Mouse (Mus musculus) intestine, embryonic 14.5 days (tissue): ENCODE measurements at regions not wholly inside any gene's neighbourhood (a gene's known extent, or its start where the extent isn't known, plus 50 kb on each side); places are given as distances from the start of the nearest gene placed in this dataset.

ENCODE experiments used
- ATAC-seq: fragments of 200-750 bp; cut with Nextera tagmentation; replicated peaks from 2 replicates; pipeline ENCODE4 v1.8.0; 2017; ENCODE audit warnings: low read depth, moderate number of reproducible peaks, moderate TSS enrichment, moderate library complexity; ENCODE audit not compliant: low FRiP score, low TSS enrichment
- DNase-seq: peaks from one replicate; pipeline ENCODE4 v3.0.0-alpha.2; 2018; ENCODE audit warnings: low spot score
- H3K27ac ChIP-seq: fragments of 300-500 bp; sonication (generic); 2 replicates; pipeline ENCODE4 v1.5.1; 2014; ENCODE audit warnings: low read depth, mild to moderate bottlenecking, control low read depth
- H3K27me3 ChIP-seq: fragments of 300-500 bp; sonication (generic); replicated peaks from 2 replicates; pipeline ENCODE4 v1.6.1; 2014; ENCODE audit warnings: low read length, control low read depth; ENCODE audit not compliant: control insufficient read depth, insufficient read depth
- H3K36me3 ChIP-seq: fragments of 300-500 bp; sonication (generic); 2 replicates; pipeline ENCODE4 v1.6.1; 2014; ENCODE audit warnings: low read length, control low read depth; ENCODE audit not compliant: control insufficient read depth, insufficient read depth
- H3K4me1 ChIP-seq: fragments of 300-500 bp; sonication (generic); replicated peaks from 2 replicates; pipeline ENCODE4 v1.6.1; 2014; ENCODE audit warnings: low read length, control low read depth, mixed read lengths; ENCODE audit not compliant: control insufficient read depth, insufficient read depth
- H3K4me2 ChIP-seq: fragments of 300-500 bp; sonication (generic); 2 replicates; pipeline ENCODE4 v1.6.1; 2014; ENCODE audit warnings: low read length
- H3K4me3 ChIP-seq: fragments of 300-500 bp; sonication (generic); 2 replicates; pipeline ENCODE4 v1.5.1; 2014; ENCODE audit warnings: low read depth, low read length, control low read depth, mixed read lengths
- H3K9ac ChIP-seq: fragments of 300-500 bp; sonication (generic); 2 replicates; pipeline ENCODE4 v1.6.1; 2014; ENCODE audit warnings: mild to moderate bottlenecking, low read length
- H3K9me3 ChIP-seq: fragments of 300-500 bp; sonication (generic); 2 replicates; pipeline ENCODE4 v1.6.1; 2016; ENCODE audit warnings: low read length, control low read depth; ENCODE audit not compliant: control insufficient read depth
- WGBS: fragments of 180-500 bp; shearing (Covaris S2); extraction: QIAGEN DNeasy Blood & Tissue Kit; methylation state at CpG from one replicate; pipeline ENCODE4 v1.1.7; 2014; 5-methylcytosine and 5-hydroxymethylcytosine counted together

DNA sequence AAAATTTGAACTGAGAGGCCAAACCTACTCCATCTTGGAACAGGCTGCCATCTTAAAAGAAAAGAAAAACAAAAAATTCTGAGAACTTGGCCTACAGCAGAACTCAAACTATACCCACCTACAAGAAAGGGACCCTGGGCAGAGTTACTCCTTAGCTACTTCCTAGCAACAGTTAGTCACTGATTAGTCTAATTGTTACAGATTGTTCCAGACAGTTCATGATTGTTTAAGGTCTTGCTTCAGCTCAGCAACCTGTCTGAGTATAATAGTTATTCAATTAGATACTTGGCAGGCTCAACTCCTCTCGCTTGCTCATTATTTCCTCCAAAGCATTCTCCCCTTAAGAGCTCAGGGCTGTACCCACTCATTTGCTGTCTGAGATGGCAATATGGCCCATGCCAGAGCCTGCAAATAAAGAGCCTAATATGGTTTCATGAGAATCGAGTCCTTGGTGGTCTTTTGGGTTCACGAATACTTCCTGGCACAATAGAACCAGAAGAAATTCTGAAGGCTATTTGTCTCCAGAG is 200.4 kb upstream of the Defb41 start:
- no peaks in the 10 kb centered on the region for H3K27me3 ChIP-seq
- no peaks in the 10 kb centered on the region for H3K9me3 ChIP-seq
- 88% methylated on average over 3 of the region's 3 CpGs for WGBS

DNA sequence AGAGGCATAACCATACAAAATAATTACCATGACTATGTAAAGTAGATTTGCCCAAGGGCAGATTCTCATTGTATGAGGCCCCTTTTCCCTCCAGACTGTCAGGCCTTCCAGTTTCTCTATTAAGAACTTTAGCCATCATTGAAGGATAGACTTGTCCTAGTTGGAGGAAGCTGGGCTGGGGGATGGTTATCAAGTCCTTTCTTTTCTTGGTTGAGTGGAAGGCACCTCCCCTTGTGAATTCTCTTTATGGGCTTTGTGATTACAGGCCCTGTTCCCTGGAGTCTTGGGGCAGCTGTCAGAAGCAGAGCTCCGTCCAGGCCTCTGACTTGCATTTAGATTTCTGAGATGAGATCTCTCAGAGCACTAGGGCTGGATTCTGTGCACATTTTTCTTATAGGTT is 198.3 kb upstream of the Defb41 start:
- Histone ChIP-seq H3K4me3 (no peak overlapping the region), H3K27ac (no peak overlapping the region), H3K36me3 (no peaks in the 10 kb centered on the region), H3K4me1 (no peaks in the 10 kb centered on the region), H3K4me2 (no peak overlapping the region), H3K9ac (no peak overlapping the region), H3K27me3 (no peaks in the 10 kb centered on the region), H3K9me3 (no peaks in the 10 kb centered on the region)
- DNase-seq (no peak), ATAC-seq (no peak)
- WGBS = 43% methylated on average over 1 of the region's 1 CpGs

More for the DNA sequence above, 200.4 kb upstream of the Defb41 start:
- DNase-seq (no peak), ATAC-seq (no peak)
- no peak overlapping the region for H3K4me2 ChIP-seq
- H3K9ac ChIP-seq = no peak overlapping the region
- no peaks in the 10 kb centered on the region for H3K4me1 ChIP-seq
- no peak overlapping the region for H3K27ac ChIP-seq
- no peaks in the 10 kb centered on the region for H3K36me3 ChIP-seq
- H3K4me3 ChIP-seq = no peak overlapping the region

DNA sequence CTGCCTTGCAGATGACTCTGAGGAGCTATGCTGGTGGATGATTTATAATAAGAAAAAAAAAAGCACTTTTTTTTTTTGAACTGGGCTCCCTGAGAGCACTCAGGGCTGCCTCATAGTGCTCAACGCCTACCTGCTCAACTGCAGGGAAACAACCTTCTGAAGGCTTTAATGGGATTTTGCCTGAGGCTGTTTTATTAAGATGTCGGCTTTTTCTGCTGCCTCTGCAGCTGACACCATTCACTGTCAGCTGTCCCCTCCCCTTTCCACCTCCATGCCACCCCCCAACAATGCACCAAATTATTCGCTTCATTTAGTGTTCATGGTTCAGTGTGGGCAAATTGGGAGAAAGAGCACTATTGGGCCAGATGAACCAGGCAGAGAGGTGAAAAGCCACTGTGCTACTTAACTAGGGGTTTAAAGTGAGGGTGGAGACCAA is 151.4 kb upstream of the Defb41 start:
- Histone ChIP-seq H3K27me3 (no peaks in the 10 kb centered on the region), H3K4me3 (no peak overlapping the region), H3K4me1 (no peaks in the 10 kb centered on the region), H3K27ac (no peak overlapping the region), H3K4me2 (no peak overlapping the region), H3K9ac (no peak overlapping the region), H3K9me3 (no peaks in the 10 kb centered on the region), H3K36me3 (no peaks in the 10 kb centered on the region)
- WGBS = 62% methylated on average over 3 of the region's 3 CpGs
- DNase-seq (no peak), ATAC-seq (no peak)

DNA sequence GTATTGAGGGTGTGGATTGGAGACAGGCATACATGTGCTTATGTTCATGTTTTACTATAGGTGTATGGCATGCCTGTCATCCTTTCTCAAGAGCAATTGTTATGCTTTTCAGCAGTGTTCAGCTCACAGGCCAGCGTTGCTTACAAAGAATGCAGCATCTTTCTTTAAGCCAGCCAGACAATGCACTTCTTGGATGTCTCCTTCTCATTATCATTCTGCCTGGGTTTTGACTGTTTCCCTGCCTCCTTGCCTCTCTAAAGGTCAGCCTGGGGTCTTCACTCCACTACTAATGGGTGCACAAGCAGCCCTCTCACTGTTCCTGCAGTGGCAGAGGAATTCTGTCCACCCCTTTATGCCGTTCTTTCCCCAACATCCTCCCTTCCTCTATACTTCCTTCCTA is 150.9 kb upstream of the Defb41 start:
- Histone ChIP-seq H3K27ac (no peak overlapping the region), H3K36me3 (no peaks in the 10 kb centered on the region), H3K4me3 (no peak overlapping the region), H3K4me2 (no peak overlapping the region), H3K9ac (no peak overlapping the region), H3K27me3 (no peaks in the 10 kb centered on the region), H3K9me3 (no peaks in the 10 kb centered on the region), H3K4me1 (no peaks in the 10 kb centered on the region)
- ATAC-seq = no peak
- 59% methylated on average over 2 of the region's 2 CpGs for WGBS
- DNase-seq = no peak

DNA sequence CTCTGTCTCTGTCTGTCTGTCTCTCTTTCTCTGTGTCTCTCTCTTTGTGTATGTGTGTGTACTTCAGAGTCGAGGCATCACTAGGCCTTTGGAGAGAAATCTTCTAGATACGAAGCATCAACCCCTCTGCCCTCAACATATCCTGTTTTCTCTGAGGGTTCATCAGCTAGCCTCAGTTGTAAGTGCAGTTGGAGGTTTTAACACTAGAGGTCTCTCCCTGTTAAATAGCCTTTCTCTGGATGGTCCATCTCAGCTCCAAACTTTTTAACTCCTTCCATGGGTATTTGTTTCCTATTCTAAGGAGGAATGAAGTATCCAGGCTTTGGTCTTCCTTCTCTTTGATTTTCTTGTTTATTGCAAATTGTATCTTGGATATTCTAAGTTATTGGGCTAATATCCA is 147.8 kb upstream of the Defb41 start:
- WGBS = 66% methylated on average over 2 of the region's 2 CpGs
- H3K27ac ChIP-seq = no peak overlapping the region
- no peaks in the 10 kb centered on the region for H3K36me3 ChIP-seq
- ATAC-seq (no peak), DNase-seq (no peak)
- no peak overlapping the region for H3K4me3 ChIP-seq
- H3K4me1 ChIP-seq = no peaks in the 10 kb centered on the region
- no peak overlapping the region for H3K9ac ChIP-seq
- no peaks in the 10 kb centered on the region for H3K9me3 ChIP-seq
- H3K27me3 ChIP-seq = no peaks in the 10 kb centered on the region
- no peak overlapping the region for H3K4me2 ChIP-seq

DNA sequence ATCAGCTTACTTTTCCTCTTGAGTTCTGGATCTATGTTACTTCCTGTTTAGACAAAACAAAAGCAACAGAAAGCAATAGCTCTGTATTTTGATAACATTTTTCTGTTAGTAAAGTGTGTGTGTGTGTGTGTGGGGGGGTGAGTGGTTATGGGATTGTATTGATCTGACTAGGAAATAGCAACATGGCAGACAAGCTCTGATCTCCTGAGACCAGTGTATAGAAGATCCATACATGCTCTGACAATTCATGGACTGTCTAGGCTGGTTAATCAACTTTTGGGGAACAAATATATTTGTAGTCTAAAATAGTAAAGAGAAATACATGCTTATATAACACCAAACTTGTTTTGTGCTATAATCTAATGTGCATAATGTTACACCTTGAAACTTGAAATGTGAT is 124.7 kb upstream of the Defb41 start:
- Histone ChIP-seq H3K9me3 (no peaks in the 10 kb centered on the region), H3K4me1 (no peaks in the 10 kb centered on the region), H3K4me3 (no peak overlapping the region), H3K27ac (no peak overlapping the region), H3K36me3 (no peaks in the 10 kb centered on the region), H3K27me3 (no peaks in the 10 kb centered on the region), H3K4me2 (no peak overlapping the region), H3K9ac (no peak overlapping the region)
- DNase-seq (no peak), ATAC-seq (no peak)

DNA sequence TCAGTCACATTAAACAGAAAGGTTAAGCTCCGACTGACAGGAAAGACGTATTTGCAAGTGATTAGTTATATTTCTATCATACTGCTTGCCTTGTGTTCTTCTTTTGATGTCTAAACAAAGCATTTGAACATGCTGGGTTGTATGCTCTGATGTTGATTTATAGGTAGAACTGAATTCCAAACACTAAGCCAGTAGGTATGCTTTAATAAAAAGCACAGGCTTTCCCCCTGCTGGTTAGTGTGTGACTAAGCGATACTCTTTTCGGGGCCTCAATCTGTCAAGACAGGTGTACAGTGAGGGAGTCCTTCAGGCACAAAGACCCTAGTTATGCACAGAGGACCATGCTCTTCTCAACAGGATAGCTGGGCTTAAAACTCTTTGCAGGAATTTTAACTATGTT is 119.1 kb upstream of the Defb41 start:
- Histone ChIP-seq H3K4me1 (no peaks in the 10 kb centered on the region), H3K27me3 (no peaks in the 10 kb centered on the region), H3K27ac (no peak overlapping the region), H3K9ac (no peak overlapping the region), H3K4me2 (no peak overlapping the region), H3K9me3 (no peaks in the 10 kb centered on the region), H3K4me3 (no peak overlapping the region), H3K36me3 (no peaks in the 10 kb centered on the region)
- DNase-seq (no peak), ATAC-seq (no peak)
- 54% methylated on average over 4 of the region's 4 CpGs for WGBS

DNA sequence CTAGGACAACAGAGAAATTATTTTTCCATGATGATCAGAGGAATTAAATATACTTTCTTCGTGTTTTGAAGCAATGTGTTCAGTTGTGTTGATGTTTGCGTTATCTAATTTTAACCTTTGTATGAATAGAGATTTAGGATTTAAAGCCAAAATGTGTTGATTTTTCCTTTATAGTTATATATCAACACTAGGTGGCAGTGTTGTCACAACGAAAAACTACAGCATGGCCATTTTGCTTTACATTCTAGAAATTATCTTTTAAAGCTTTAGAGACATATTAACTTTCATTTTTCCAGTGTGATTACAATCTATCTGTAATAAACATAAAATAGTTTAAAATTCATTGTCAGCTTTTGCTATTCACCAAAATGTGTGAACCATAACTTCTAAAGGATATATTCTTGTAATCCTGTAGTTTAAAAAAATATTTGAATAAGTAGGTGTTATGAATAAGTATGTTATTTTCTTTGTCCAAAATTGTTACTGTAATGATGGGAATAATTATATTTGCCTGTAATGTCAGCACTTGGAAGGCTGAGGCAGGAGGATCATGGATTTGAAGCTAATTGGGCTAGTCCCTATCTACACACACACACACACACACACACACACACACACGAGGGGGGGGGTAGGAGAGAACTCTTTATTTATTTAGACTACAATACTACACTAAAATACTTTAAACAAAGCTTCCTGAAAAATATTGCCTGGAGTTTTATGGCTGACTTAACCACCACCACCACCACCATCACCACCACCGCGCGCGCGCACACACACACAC is 95.2 kb upstream of the Defb41 start:
- H3K9ac ChIP-seq = no peak overlapping the region
- H3K27ac ChIP-seq = no peak overlapping the region
- no peak overlapping the region for H3K4me3 ChIP-seq
- ATAC-seq (no peak), DNase-seq (no peak)
- H3K9me3 ChIP-seq = no peaks in the 10 kb centered on the region
- no peak overlapping the region for H3K4me2 ChIP-seq
- no peaks in the 10 kb centered on the region for H3K36me3 ChIP-seq
- no peaks in the 10 kb centered on the region for H3K27me3 ChIP-seq
- H3K4me1 ChIP-seq = no peaks in the 10 kb centered on the region
- 58% methylated on average over 9 of the region's 9 CpGs for WGBS

DNA sequence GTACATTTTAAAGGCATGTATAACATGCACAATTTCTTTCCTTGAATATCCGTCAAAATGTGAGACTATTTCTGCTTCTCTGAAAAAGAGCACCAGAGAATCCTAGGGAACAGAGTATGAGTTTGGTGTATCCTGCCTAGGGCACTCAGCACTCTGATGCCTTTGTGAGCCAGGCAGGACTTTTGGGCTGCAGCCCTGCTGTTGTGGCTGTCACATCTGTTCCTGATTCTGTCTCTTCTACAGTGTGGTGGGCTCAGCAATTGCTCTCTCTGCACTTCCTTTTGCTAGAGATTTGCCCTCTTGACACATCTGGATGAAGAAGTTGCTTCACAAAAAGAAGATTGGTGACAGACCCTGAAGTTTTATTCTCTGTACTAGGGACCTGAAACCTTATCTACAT is 73.9 kb upstream of the Defb41 start:
- Histone ChIP-seq H3K4me2 (no peak overlapping the region), H3K27me3 (no peaks in the 10 kb centered on the region), H3K9ac (no peak overlapping the region), H3K9me3 (no peaks in the 10 kb centered on the region), H3K27ac (no peak overlapping the region), H3K36me3 (no peaks in the 10 kb centered on the region), H3K4me1 (no peaks in the 10 kb centered on the region), H3K4me3 (no peak overlapping the region)
- 88% methylated on average over 1 of the region's 1 CpGs for WGBS
- no peak for DNase-seq
- no peak for ATAC-seq
